Mouse (Mus musculus): ENCODE results near the gene Zfp362.

Zfp362 gene

GRCm38 (mm10) chr4:128801675-128802465 lies 4.0 kb downstream of the Zfp362 start:
- DNase-seq (ENCODE audit: low read depth, low spot score), result no peak

- DNase-seq (ENCODE audit: low read depth, low spot score), result no peak
Measured at GRCm38 (mm10) chr4:128796788-128797187, 9.1 kb downstream of the Zfp362 start.

GRCm38 (mm10) chr4:128795596-128795995 lies 10.2 kb downstream of the Zfp362 start:
- no peak for DNase-seq (ENCODE audit: low read depth, low spot score)

- DNase-seq (ENCODE audit: low read depth, low spot score), result no peak
Measured at GRCm38 (mm10) chr4:128794198-128794597, 11.6 kb downstream of the Zfp362 start.

DNA sequence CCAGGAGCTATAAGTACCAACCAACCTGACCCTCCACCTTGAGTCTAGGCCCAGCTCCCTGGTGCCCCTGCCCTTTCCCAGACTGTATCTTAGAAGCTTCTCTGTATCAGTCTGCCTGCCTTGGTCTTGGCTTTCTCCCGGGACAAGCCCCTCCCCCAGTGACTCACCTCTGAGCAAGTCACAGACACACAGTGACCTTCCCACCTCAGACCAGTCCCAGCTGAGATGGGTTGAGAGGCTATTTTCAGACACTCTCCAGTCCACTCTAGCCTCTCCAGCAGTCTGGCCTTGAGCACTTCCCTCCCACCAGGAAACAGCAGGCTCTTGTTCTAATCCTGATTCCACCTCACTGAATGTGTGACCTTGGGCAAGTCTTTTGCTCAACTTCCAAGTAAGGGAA lies 12.1 kb downstream of the Zfp362 start:
- DNase-seq (ENCODE audit: low read depth, low spot score), result no peak

DNA sequence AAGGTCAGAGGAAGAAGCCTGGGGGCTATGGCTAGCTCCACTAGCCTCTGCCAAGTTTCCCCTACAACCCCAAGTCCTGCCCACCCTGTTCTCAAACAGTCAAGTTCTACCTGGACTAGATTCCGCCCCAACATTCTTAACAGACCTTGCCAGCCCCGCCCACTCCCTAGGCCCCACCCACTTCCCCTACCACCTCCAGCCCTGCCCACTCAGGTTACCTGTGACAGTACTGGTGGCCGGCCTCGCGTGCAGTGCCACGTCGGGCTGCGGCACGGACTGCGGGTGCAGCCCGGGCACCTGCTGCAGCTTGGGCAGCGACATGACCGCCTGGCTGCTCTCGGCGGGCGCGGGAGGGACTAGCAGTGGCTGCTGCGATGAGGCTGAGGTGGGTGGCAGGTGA lies 16.2 kb downstream of the Zfp362 start:
- DNase-seq (ENCODE audit: low read depth, low spot score), result no peak

GRCm38 (mm10) chr4:128788108-128788507 lies 17.7 kb downstream of the Zfp362 start:
- no peak for DNase-seq (ENCODE audit: low read depth, low spot score)

DNA sequence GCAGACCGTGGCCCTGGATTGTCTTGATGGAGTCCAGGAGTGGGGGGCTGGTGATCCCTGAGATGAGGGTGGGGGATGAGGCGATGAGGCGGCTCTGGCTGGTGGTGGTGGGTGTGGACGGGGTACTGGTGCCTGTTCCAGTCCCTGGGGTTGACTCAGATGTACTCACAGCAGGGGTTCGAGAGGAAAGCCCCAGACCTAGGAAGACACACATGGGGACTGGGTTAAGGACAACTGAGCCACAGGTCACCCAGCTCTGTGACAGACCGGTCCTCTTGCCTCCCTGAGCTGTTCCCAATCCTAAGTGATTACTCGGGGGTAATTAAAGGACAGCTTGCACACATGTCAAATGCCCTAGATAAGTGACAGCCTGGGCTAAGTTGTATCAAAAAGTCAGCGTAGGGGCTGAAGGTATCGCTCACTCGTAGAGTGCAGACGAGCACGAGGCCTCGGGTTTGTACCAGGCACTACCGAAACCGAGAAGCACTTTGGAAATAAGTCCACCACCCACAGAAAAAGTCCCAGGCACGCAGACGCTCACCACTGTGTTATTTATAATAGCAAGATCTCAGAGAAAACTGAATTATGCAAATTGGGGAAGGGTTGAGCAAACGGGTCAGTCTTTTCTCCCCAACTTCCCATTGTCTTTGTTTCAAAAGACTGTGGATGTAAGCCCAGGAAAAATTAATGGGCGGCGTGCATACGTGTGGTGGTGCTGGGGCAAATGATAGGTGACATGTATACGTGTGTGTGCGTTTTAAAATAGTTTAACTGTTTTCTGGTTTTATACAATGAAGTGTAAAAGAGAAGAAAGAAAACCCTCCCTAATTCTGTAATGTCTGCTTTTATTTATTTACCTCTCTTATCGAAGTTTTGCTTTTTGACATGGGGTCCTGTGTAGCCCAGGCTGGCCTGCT lies 18.6 kb downstream of the Zfp362 start:
- no peak for DNase-seq (ENCODE audit: low read depth, low spot score)

DNA sequence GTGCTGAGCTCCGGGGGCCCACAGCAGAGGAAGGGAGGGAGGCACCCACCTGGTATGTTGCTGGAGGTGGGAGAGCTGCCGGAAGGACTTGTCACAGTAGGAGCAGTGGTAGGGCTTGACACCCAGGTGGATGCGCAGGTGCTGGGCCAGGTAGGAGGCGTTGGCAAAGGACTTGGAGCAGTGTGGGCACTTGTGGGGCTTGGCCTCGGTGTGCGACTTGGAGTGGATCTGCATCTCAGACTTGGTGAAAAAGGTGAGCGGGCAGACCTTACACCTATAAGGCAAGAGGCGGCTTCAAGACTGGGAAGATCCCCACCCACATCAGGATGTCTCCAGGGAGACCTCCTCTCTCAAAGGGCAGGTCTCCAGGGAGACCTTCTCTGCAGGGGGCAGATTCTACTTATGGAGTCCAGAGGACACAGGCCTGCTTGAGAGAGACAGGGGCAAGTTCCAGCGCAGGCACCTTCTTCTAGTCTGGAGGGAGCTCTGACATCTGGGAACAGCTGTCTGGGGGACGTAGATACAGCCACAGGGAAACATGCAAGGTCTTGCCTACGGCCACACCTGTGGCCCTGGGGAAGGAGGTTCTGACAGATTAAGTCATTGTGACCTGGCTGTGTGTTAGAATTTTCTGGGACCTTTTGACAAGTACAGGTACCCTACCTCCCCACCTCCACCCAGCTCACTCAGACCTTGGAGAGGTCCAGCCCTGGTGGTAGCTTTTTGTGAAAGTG lies 19.8 kb downstream of the Zfp362 start:
- DNase-seq (ENCODE audit: low read depth, low spot score), result no peak

DNA sequence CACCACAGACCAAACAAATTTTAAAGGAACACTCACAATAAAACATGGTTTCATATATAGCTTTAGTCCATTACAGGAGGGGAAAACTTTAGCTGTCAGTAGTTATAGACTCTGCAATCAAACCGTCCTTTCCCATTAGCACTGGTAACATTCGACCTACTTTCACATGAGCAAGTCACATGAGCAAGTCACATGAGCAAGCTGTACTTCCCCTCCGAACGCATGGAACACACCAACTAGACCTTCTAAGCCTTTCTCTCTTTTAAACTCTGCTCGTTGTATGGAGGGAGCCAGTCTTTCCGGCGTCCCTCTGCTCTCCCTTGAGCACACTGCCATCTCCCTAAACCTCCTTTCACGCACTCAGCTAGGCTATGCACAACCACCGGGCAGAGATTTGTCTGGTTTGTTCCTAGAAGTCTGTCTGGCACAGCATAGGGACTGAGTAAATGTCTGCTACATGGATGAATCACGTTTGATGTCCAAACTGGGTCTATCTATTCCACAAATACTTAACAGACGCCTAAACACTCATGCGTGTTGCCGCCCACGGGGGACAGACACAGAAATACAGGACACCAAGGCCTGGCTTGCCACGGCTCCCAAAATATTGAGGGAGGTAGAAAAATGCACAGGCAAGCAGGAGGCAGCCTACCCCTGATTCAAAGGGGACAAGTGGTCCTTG lies 20.8 kb downstream of the Zfp362 start:
- DNase-seq (ENCODE audit: low read depth, low spot score), result no peak

DNA sequence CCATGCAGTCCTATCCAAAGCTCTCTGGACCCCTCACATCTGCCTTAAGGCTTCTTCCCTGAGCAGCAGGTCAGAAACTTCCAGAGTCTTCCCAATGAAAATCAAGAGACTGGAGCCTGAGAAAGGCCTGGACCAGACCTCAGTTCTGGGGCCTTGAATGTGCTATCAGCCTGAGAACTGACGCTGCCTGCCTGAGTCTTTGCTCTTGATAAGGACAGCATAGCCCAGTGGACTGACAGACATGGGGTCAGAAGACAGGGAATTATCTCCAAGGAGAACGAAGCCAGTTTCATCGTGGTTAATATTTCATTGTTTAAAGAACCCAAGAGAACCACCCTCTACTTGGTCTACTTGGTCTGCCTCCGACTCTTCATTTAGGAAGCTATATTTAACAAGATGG lies 23.2 kb downstream of the Zfp362 start:
- no peak for DNase-seq (ENCODE audit: low read depth, low spot score)

GRCm38 (mm10) chr4:128782037-128782436 lies 23.8 kb downstream of the Zfp362 start:
- DNase-seq (ENCODE audit: low read depth, low spot score), result no peak

- DNase-seq (ENCODE audit: low read depth, low spot score), result no peak
Measured at GRCm38 (mm10) chr4:128777593-128777992, 28.3 kb downstream of the Zfp362 start.

- DNase-seq (ENCODE audit: low read depth, low spot score), result peak; percentile 54
Measured at GRCm38 (mm10) chr4:128776568-128777289, 29.1 kb downstream of the Zfp362 start.

GRCm38 (mm10) chr4:128774467-128774866 lies 31.4 kb downstream of the Zfp362 start:
- peak; percentile 55 for DNase-seq (ENCODE audit: low read depth, low spot score)

GRCm38 (mm10) chr4:128773820-128774219 lies 32.0 kb downstream of the Zfp362 start:
- no peak for DNase-seq (ENCODE audit: low read depth, low spot score)

DNA sequence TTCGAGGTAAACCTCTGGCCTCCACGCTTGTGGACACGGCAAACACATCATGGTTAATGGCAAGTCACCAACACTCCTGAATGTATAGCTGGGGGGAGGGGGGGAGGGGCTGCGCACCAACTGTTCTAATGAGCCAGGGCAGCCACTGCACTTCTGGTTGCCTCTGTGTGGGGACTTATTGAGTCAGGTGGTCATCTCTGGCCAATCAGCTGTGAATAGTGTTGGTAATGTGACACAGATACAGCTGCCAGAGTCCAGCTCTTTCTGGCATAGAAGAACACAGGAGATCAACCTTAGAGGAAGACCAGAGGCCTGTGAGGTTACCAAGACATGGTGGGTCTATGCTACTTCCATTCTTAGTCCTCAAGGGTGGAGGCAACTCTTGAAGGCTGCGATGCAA lies 35.1 kb downstream of the Zfp362 start:
- DNase-seq (ENCODE audit: low read depth, low spot score), result no peak

- DNase-seq (ENCODE audit: low read depth, low spot score), result no peak
Measured at GRCm38 (mm10) chr4:128769569-128770355, 36.1 kb downstream of the Zfp362 start.

DNA sequence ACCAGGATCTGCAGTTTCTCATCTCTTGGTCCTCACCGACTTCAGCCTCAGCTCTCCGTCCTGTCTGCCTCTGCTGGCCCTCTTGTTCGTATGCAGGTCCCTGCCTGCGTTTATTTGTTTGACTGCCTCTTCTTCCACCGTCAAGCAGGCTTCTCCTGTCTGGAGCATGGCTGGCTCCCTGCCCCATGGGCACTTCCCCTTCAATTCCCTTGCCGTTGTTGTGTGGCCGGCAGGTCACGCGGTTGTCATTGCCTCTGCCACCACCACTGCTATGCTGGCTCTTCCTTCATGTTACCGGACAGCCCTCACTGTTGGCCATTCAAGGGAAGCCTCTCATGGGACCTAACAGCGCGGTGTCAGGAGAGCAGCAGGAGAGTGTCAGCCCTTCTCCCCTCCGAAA lies 37.7 kb downstream of the Zfp362 start:
- no peak for DNase-seq (ENCODE audit: low read depth, low spot score)

GRCm38 (mm10) chr4:128766929-128767328 lies 38.9 kb downstream of the Zfp362 start:
- DNase-seq (ENCODE audit: low read depth, low spot score), result no peak
